Mouse (Mus musculus): ENCODE measurements around the gene F930015N05Rik. TPM values are rescaled to one million over a fixed set of nuclear protein-coding genes. Genes with fewer than 3 reads are reported as not detected.

Gene F930015N05Rik
- polyA plus RNA-seq, 1 experiment, result 0.86 TPM

Other genes starting within 250 kb of the F930015N05Rik start
- gene Hs3st3a1, start 1.3 kb downstream of the F930015N05Rik start, polyA plus RNA-seq (2012; rRNA removed), result 4.8 and 8.5 TPM in 2 replicates